Mouse (Mus musculus) forebrain, embryonic 13.5 days (tissue): ENCODE measurements at regions not wholly inside any gene's neighbourhood (a gene's known extent, or its start where the extent isn't known, plus 50 kb on each side); places are given as distances from the start of the nearest gene placed in this dataset.

Experiments used
- ATAC-seq: fragments of 200-750 bp; cut with Nextera tagmentation; 2 replicates; pipeline ENCODE4 v1.8.0; 2017
- H3K27ac ChIP-seq: fragments of 300-500 bp; sonication (generic); 2 replicates; pipeline ENCODE4 v1.5.1; 2015; ENCODE audit warnings: inconsistent platforms, mild to moderate bottlenecking, moderate library complexity
- H3K27me3 ChIP-seq: fragments of 300-500 bp; sonication (generic); 2 replicates; pipeline ENCODE4 v1.6.1; 2015; ENCODE audit warnings: mild to moderate bottlenecking, inconsistent platforms
- H3K36me3 ChIP-seq: fragments of 300-500 bp; sonication (generic); 2 replicates; pipeline ENCODE4 v1.6.1; 2015; ENCODE audit warnings: mild to moderate bottlenecking, inconsistent platforms; ENCODE audit not compliant: poor library complexity, severe bottlenecking
- H3K4me1 ChIP-seq: fragments of 300-500 bp; sonication (generic); 2 replicates; pipeline ENCODE4 v1.6.1; 2015; ENCODE audit warnings: inconsistent platforms
- H3K4me2 ChIP-seq: fragments of 300-500 bp; sonication (generic); 2 replicates; pipeline ENCODE4 v1.6.1; 2015; ENCODE audit warnings: inconsistent platforms, mild to moderate bottlenecking, moderate library complexity
- H3K4me3 ChIP-seq: fragments of 300-500 bp; sonication (generic); 2 replicates; pipeline ENCODE4 v1.5.1; 2015; ENCODE audit warnings: mild to moderate bottlenecking, inconsistent platforms
- H3K9ac ChIP-seq: fragments of 300-500 bp; sonication (generic); 2 replicates; pipeline ENCODE4 v1.6.1; 2015; ENCODE audit warnings: mild to moderate bottlenecking, inconsistent platforms
- H3K9me3 ChIP-seq: fragments of 300-500 bp; sonication (generic); replicated peaks from 2 replicates; pipeline ENCODE4 v1.6.1; 2016; ENCODE audit warnings: inconsistent platforms
- WGBS: fragments of 180-500 bp; shearing (Covaris S2); methylation state at CpG from one replicate; pipeline ENCODE4 v1.1.7; 2015; 5-methylcytosine and 5-hydroxymethylcytosine counted together

- H3K4me2 ChIP-seq, result no peak overlapping the region
- H3K36me3 ChIP-seq, result no peaks in the 10 kb centered on the region
- H3K4me1 ChIP-seq, result no peaks in the 10 kb centered on the region
- H3K4me3 ChIP-seq, result no peak overlapping the region
- no peaks in the 10 kb centered on the region for H3K27me3 ChIP-seq
- no peak overlapping the region for H3K9ac ChIP-seq
- 85% methylated on average over 9 of the region's 9 CpGs for WGBS
- no peak overlapping the region for H3K27ac ChIP-seq
- no peak for ATAC-seq
- no peaks in the 10 kb centered on the region for H3K9me3 ChIP-seq
Observed at GRCm38 (mm10) chr19:48864151-48864740, 658.4 kb downstream of the Sorcs3 start.

GRCm38 (mm10) chr19:48871601-48872000 lies 665.8 kb downstream of the Sorcs3 start:
- Histone ChIP-seq H3K27ac (no peak overlapping the region), H3K4me2 (no peak overlapping the region), H3K9me3 (no peaks in the 10 kb centered on the region), H3K9ac (no peak overlapping the region), H3K4me1 (no peaks in the 10 kb centered on the region), H3K27me3 (no peaks in the 10 kb centered on the region), H3K4me3 (no peak overlapping the region), H3K36me3 (no peaks in the 10 kb centered on the region)
- no peak for ATAC-seq

- Histone ChIP-seq H3K27me3 (no peaks in the 10 kb centered on the region), H3K4me1 (no peaks in the 10 kb centered on the region), H3K27ac (no peak overlapping the region), H3K4me2 (no peak overlapping the region), H3K9me3 (no peaks in the 10 kb centered on the region), H3K36me3 (no peaks in the 10 kb centered on the region), H3K4me3 (no peak overlapping the region), H3K9ac (no peak overlapping the region)
- no peak for ATAC-seq
- WGBS, result 86% methylated on average over 3 of the region's 3 CpGs
Observed at GRCm38 (mm10) chr19:48881526-48882195, 675.8 kb downstream of the Sorcs3 start.

- no peaks in the 10 kb centered on the region for H3K4me1 ChIP-seq
- H3K4me2 ChIP-seq, result no peak overlapping the region
- H3K4me3 ChIP-seq, result no peak overlapping the region
- H3K36me3 ChIP-seq, result no peaks in the 10 kb centered on the region
- H3K27me3 ChIP-seq, result no peaks in the 10 kb centered on the region
- ATAC-seq, result 0 out of 2 replicates have a peak, but pooled peaks have one; percentile 62
- H3K9me3 ChIP-seq, result no peaks in the 10 kb centered on the region
- no peak overlapping the region for H3K27ac ChIP-seq
- H3K9ac ChIP-seq, result no peak overlapping the region
Observed at GRCm38 (mm10) chr19:48908236-48908635, 702.4 kb downstream of the Sorcs3 start.

GRCm38 (mm10) chr19:48913011-48913410 lies 707.2 kb downstream of the Sorcs3 start:
- no peak for ATAC-seq
- no peak overlapping the region for H3K4me2 ChIP-seq

GRCm38 (mm10) chr19:48919638-48920037 lies 713.8 kb downstream of the Sorcs3 start:
- H3K27ac ChIP-seq, result no peak overlapping the region
- H3K9ac ChIP-seq, result no peak overlapping the region
- H3K9me3 ChIP-seq, result no peaks in the 10 kb centered on the region
- no peaks in the 10 kb centered on the region for H3K4me1 ChIP-seq
- no peaks in the 10 kb centered on the region for H3K36me3 ChIP-seq
- H3K4me2 ChIP-seq, result no peak overlapping the region
- H3K4me3 ChIP-seq, result no peak overlapping the region
- no peaks in the 10 kb centered on the region for H3K27me3 ChIP-seq
- ATAC-seq, result no peak
- WGBS, result 61% methylated on average over 6 of the region's 6 CpGs

More at GRCm38 (mm10) chr19:48913011-48913410, 707.2 kb downstream of the Sorcs3 start:
- Histone ChIP-seq H3K9me3 (no peaks in the 10 kb centered on the region), H3K36me3 (no peaks in the 10 kb centered on the region), H3K27ac (no peak overlapping the region), H3K9ac (no peak overlapping the region), H3K4me3 (no peak overlapping the region), H3K27me3 (no peaks in the 10 kb centered on the region), H3K4me1 (no peaks in the 10 kb centered on the region)
- 68% methylated on average over 3 of the region's 3 CpGs for WGBS

- no peaks in the 10 kb centered on the region for H3K4me1 ChIP-seq
- WGBS, result 74% methylated on average over 3 of the region's 3 CpGs
- H3K9ac ChIP-seq, result no peak overlapping the region
- H3K4me2 ChIP-seq, result no peak overlapping the region
- H3K27me3 ChIP-seq, result no peaks in the 10 kb centered on the region
- H3K9me3 ChIP-seq, result no peaks in the 10 kb centered on the region
- H3K27ac ChIP-seq, result no peak overlapping the region
- ATAC-seq, result no peak
- H3K4me3 ChIP-seq, result no peak overlapping the region
- no peaks in the 10 kb centered on the region for H3K36me3 ChIP-seq
Observed at GRCm38 (mm10) chr19:48947646-48948045, 741.8 kb downstream of the Sorcs3 start.
